Comparison of ENCODE assay signal across 8 mouse cellular contexts in genomic region chr17:30188031-30188981, GRCm38 (mm10).
DNase-seq lines count a peak whose midpoint lies in the region; ATAC-seq and TF ChIP-seq lines count a peak whose summit lies in the region.

No protein-coding gene starts in this region.

- no peak overlapping the region for H3K4me3 ChIP-seq in kidney, postnatal 0 days (replicated peaks; ENCODE audit: low read depth, low read length)
- H3K4me3 ChIP-seq in kidney, embryonic 14.5 days (ENCODE audit: low read length): no peak overlapping the region
- H3K4me3 ChIP-seq in liver, embryonic 11.5 days (ENCODE audit: low read depth, low read length): no peak overlapping the region

- no peaks in the 10 kb centered on the region for H3K27me3 ChIP-seq in kidney, postnatal 0 days (ENCODE audit: insufficient read depth, low read length)
- H3K27me3 ChIP-seq in kidney, embryonic 14.5 days (ENCODE audit: control insufficient read depth, insufficient read depth, low read length): no peaks in the 10 kb centered on the region
- H3K27me3 ChIP-seq in liver, embryonic 11.5 days (replicated peaks; ENCODE audit: control insufficient read depth, insufficient read depth, low read length): no peaks in the 10 kb centered on the region

- no peak for ATAC-seq in kidney, postnatal 0 days (replicated peaks; ENCODE audit: low FRiP score, low read depth)
- ATAC-seq in kidney, embryonic 14.5 days (ENCODE audit: low FRiP score, low TSS enrichment): no peak
- peak; percentile 66 for ATAC-seq in frontal cortex, adult (ENCODE audit: low TSS enrichment)
- no peak for ATAC-seq in liver, embryonic 11.5 days (replicated peaks; ENCODE audit: low FRiP score)
- ATAC-seq in inflammation-experienced regulatory T-cells, adult 6 months: no peak
- ATAC-seq in monocyte, adult 5-6 weeks (replicated peaks; ENCODE audit: insufficient number of reproducible peaks, low FRiP score, low TSS enrichment, poor library complexity, severe bottlenecking): no peak
- ATAC-seq in CD4-positive, CD25-positive, alpha-beta regulatory T cell, adult 4 months: no peak

- H3K4me2 ChIP-seq in kidney, postnatal 0 days (ENCODE audit: low read length): no peak overlapping the region
- H3K4me2 ChIP-seq in kidney, embryonic 14.5 days (replicated peaks; ENCODE audit: low read depth, low read length): no peak overlapping the region
- no peak overlapping the region for H3K4me2 ChIP-seq in liver, embryonic 11.5 days

- no peak for DNase-seq in kidney, postnatal 0 days (ENCODE audit: low spot score)
- peak; percentile 35 to 66 for DNase-seq in cerebellum, postnatal 14 days
- peak; percentile 31 for DNase-seq in liver, embryonic 11.5 days (ENCODE audit: low spot score)

- H3K4me1 ChIP-seq in kidney, postnatal 0 days (replicated peaks; ENCODE audit: insufficient read depth, low read length): peaks cover 33% of the 10 kb centered on the region
- peaks cover 24% of the 10 kb centered on the region for H3K4me1 ChIP-seq in kidney, embryonic 14.5 days (ENCODE audit: control insufficient read depth, insufficient read depth, low read length)
- H3K4me1 ChIP-seq in liver, embryonic 11.5 days (replicated peaks; ENCODE audit: control insufficient read depth, insufficient read depth, low read length): peaks cover 12% of the 10 kb centered on the region

- WGBS in kidney, postnatal 0 days: 28% methylated on average over 20 of the region's 20 CpGs
- WGBS in kidney, embryonic 14.5 days: 24% methylated on average over 20 of the region's 20 CpGs
- WGBS in liver, embryonic 11.5 days: 60% methylated on average over 20 of the region's 20 CpGs

- no peak overlapping the region for H3K9ac ChIP-seq in kidney, postnatal 0 days (ENCODE audit: low read depth, low read length)
- H3K9ac ChIP-seq in kidney, embryonic 14.5 days (ENCODE audit: low read depth, low read length): no peak overlapping the region
- no peak overlapping the region for H3K9ac ChIP-seq in liver, embryonic 11.5 days (ENCODE audit: low read depth, low read length)

- 0 out of 2 replicates have a peak, but pooled peaks cover 5% of the 10 kb centered on the region for H3K36me3 ChIP-seq in kidney, postnatal 0 days (ENCODE audit: insufficient read depth, low read length)
- H3K36me3 ChIP-seq in kidney, embryonic 14.5 days (ENCODE audit: control insufficient read depth, insufficient read depth, low read length): peaks cover 5% of the 10 kb centered on the region; the same call in 1 of the 2 replicates
- no peaks in the 10 kb centered on the region for H3K36me3 ChIP-seq in liver, embryonic 11.5 days (ENCODE audit: control insufficient read depth, insufficient read depth, low read length)

- H3K9me3 ChIP-seq in kidney, postnatal 0 days (replicated peaks; ENCODE audit: low read length): no peaks in the 10 kb centered on the region
- no peaks in the 10 kb centered on the region for H3K9me3 ChIP-seq in kidney, embryonic 14.5 days (ENCODE audit: control insufficient read depth, low read length)
- H3K9me3 ChIP-seq in liver, embryonic 11.5 days (ENCODE audit: control insufficient read depth, low read length): no peaks in the 10 kb centered on the region

- H3K27ac ChIP-seq in kidney, postnatal 0 days: peak overlapping the region; percentile 57; the same call in 1 of the 2 replicates
- no peak overlapping the region for H3K27ac ChIP-seq in kidney, embryonic 14.5 days (ENCODE audit: low read depth, low read length)
- no peak overlapping the region for H3K27ac ChIP-seq in liver, embryonic 11.5 days (ENCODE audit: low read depth, low read length)

- TF ChIP-seq CTCF in kidney, postnatal 0 days (IDR thresholded peaks at IDR 0.05; ENCODE audit: low read depth): no peak
